Mouse (Mus musculus) embryonic facial prominence, embryonic 10.5 days (tissue): ENCODE measurements around the gene Lrrc9. TPM values are rescaled to one million over a fixed set of nuclear protein-coding genes. Genes with fewer than 3 reads are reported as not detected.

Experiments used
- DNase-seq: peaks from one replicate; pipeline ENCODE4 v3.0.0-alpha.2; 2017; ENCODE audit warnings: low spot score
- H3K27ac ChIP-seq: fragments of 300-500 bp; sonication (generic); replicated peaks from 2 replicates; pipeline ENCODE4 v1.5.1; 2016; ENCODE audit warnings: mild to moderate bottlenecking
- H3K27me3 ChIP-seq: fragments of 300-500 bp; sonication (generic); replicated peaks from 2 replicates; pipeline ENCODE4 v1.6.1; 2016; ENCODE audit warnings: low read depth, mild to moderate bottlenecking; ENCODE audit not compliant: poor library complexity, severe bottlenecking
- H3K36me3 ChIP-seq: fragments of 300-500 bp; sonication (generic); replicated peaks from 2 replicates; pipeline ENCODE4 v1.6.1; 2016; ENCODE audit warnings: mild to moderate bottlenecking, moderate library complexity
- H3K4me1 ChIP-seq: fragments of 300-500 bp; sonication (generic); 2 replicates; pipeline ENCODE4 v1.6.1; 2016
- H3K4me3 ChIP-seq: fragments of 300-500 bp; sonication (generic); 2 replicates; pipeline ENCODE4 v1.5.1; 2016; ENCODE audit warnings: mild to moderate bottlenecking, moderate library complexity
- H3K9me3 ChIP-seq: fragments of 300-500 bp; sonication (generic); 2 replicates; pipeline ENCODE4 v1.6.1; 2016; ENCODE audit warnings: mild to moderate bottlenecking
- WGBS: fragments of 180-500 bp; shearing (Covaris S2); methylation state at CpG from one replicate; pipeline ENCODE4 v1.1.7; 2016; 5-methylcytosine and 5-hydroxymethylcytosine counted together
- polyA plus RNA-seq: library from polyadenylated mRNA; unstranded; fragments of >200 nt; fragmentation: Nextera tagmentation; extraction: Ambion mirVana; gene quantifications from 2 replicates; pipeline ENCODE4 v1.2.1, GENCODE M21; 2016

Lrrc9 gene
- polyA plus RNA-seq, 1 experiment from 2014 or later: 1.3 TPM

- 69% methylated on average over 10 of the region's 10 CpGs for WGBS
- no peak overlapping the region for H3K27ac ChIP-seq
- no peak for DNase-seq
Measured at GRCm38 (mm10) chr12:72437676-72438341, 3.9 kb upstream of the Lrrc9 start.

DNA sequence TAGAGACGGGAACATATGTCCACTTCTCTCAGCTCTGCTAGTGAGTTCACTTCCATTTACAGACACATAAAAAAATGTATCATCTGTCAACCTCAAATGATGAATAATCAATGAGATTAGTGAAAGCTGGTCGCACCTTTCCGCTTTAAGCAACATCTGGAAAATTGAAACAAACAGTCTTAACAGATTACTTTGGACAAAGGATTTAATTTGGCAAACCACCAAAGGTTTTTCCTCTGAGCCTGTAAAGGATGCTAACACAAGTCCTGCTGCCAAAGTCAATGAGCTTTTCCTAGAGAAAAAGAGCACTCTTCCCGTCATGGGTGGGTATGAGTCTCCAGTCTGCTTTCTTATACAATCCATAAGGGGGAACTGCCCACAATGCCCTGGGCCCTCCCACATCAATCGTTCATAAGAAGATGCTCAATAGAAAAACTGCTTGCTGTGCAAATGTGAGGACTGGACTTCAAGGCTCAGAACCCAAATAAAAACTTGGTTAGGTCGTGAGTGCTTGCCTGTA, 2.6 kb upstream of the Lrrc9 start:
- Histone ChIP-seq H3K4me1 (peaks cover 19% of the 10 kb centered on the region), H3K4me3 (no peak overlapping the region), H3K9me3 (no peaks in the 10 kb centered on the region), H3K27me3 (no peaks in the 10 kb centered on the region), H3K27ac (no peak overlapping the region), H3K36me3 (no peaks in the 10 kb centered on the region)
- 84% methylated on average over 6 of the region's 6 CpGs for WGBS
- no peak for DNase-seq

More at GRCm38 (mm10) chr12:72437676-72438341, 3.9 kb upstream of the Lrrc9 start:
- H3K9me3 ChIP-seq: no peaks in the 10 kb centered on the region
- no peaks in the 10 kb centered on the region for H3K36me3 ChIP-seq
- no peaks in the 10 kb centered on the region for H3K27me3 ChIP-seq
- H3K4me3 ChIP-seq: no peak overlapping the region
- peaks cover 19% of the 10 kb centered on the region for H3K4me1 ChIP-seq

DNA sequence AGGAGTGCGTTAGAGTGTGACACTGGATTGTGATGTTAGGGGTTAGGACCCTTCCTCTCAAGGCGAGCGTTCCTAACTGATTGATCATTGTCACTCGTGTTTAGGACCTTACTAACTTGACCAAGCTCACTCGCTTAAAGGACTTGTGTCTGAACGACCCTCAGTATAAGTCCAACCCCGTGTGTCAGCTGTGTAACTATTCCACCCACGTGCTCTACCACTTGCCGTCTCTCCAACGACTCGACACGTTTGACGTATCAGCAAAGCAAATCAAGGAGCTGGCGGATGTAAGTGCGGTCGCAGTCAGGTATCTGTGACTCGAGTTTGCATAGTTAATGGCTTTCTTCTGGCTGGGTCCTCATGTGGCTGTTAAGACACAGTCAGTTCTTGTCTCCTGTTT, 12.3 kb downstream of the Lrrc9 start:
- no peak for DNase-seq
- no peak overlapping the region for H3K27ac ChIP-seq
- WGBS: 84% methylated on average over 17 of the region's 17 CpGs
- no peaks in the 10 kb centered on the region for H3K27me3 ChIP-seq
- no peaks in the 10 kb centered on the region for H3K9me3 ChIP-seq
- no peaks in the 10 kb centered on the region for H3K36me3 ChIP-seq
- H3K4me3 ChIP-seq: no peak overlapping the region
- H3K4me1 ChIP-seq: no peaks in the 10 kb centered on the region

DNA sequence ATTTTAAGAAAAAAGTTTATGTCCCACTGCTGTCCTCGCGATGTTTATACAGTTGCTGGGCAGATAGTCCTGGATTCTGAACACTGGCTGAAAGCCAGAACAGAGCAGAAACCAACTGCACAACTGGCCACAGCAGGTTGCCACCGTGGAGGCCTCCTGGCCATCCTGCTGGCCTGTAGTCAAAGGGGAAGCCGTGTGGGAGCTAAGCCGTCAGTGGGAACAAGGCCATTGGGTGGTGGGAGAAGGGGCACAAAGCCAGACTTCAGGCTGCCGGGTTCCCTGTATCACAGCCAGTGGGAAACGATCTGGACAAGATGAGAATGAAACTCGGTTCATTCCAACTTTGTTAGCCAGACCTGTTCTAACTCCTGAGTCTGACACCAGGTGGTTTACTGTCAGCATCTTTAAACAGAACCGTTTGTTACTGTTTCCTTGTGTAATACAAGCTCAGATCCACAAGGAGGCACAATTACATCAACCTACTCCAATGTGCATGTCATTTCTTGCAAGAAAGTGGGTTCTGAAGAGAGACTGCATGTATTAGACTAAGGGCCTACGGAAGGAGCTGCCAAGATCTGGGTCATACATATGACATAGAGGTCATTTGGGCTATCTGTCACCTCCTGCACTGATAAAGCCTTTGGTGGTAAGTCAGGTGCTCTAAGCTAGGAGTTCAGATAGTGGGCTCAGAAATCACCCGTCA, 19.7 kb downstream of the Lrrc9 start:
- no peak overlapping the region for H3K27ac ChIP-seq
- no peaks in the 10 kb centered on the region for H3K9me3 ChIP-seq
- no peaks in the 10 kb centered on the region for H3K36me3 ChIP-seq
- WGBS: 58% methylated on average over 11 of the region's 11 CpGs
- 0 out of 2 replicates have a peak, but pooled peaks cover 3% of the 10 kb centered on the region for H3K27me3 ChIP-seq
- no peak for DNase-seq
- H3K4me1 ChIP-seq: 0 out of 2 replicates have a peak, but pooled peaks cover 2% of the 10 kb centered on the region
- no peak overlapping the region for H3K4me3 ChIP-seq

GRCm38 (mm10) chr12:72461894-72462530, 20.3 kb downstream of the Lrrc9 start:
- Histone ChIP-seq H3K4me3 (no peak overlapping the region), H3K36me3 (no peaks in the 10 kb centered on the region), H3K9me3 (no peaks in the 10 kb centered on the region), H3K4me1 (0 out of 2 replicates have a peak, but pooled peaks cover 2% of the 10 kb centered on the region), H3K27ac (no peak overlapping the region), H3K27me3 (0 out of 2 replicates have a peak, but pooled peaks cover 3% of the 10 kb centered on the region)
- 47% methylated on average over 5 of the region's 5 CpGs for WGBS
- DNase-seq: peak; percentile 70

GRCm38 (mm10) chr12:72465826-72466501, 24.3 kb downstream of the Lrrc9 start:
- no peaks in the 10 kb centered on the region for H3K36me3 ChIP-seq
- no peaks in the 10 kb centered on the region for H3K9me3 ChIP-seq
- no peak for DNase-seq
- WGBS: 83% methylated on average over 5 of the region's 5 CpGs
- 0 out of 2 replicates have a peak, but pooled peaks cover 3% of the 10 kb centered on the region for H3K27me3 ChIP-seq
- H3K27ac ChIP-seq: no peak overlapping the region
- no peak overlapping the region for H3K4me3 ChIP-seq
- 0 out of 2 replicates have a peak, but pooled peaks cover 2% of the 10 kb centered on the region for H3K4me1 ChIP-seq

GRCm38 (mm10) chr12:72467269-72467668, 25.6 kb downstream of the Lrrc9 start:
- 0 out of 2 replicates have a peak, but pooled peaks cover 3% of the 10 kb centered on the region for H3K27me3 ChIP-seq
- H3K4me3 ChIP-seq: no peak overlapping the region
- 91% methylated on average over 1 of the region's 1 CpGs for WGBS
- no peak for DNase-seq
- H3K27ac ChIP-seq: no peak overlapping the region
- H3K36me3 ChIP-seq: no peaks in the 10 kb centered on the region
- no peaks in the 10 kb centered on the region for H3K4me1 ChIP-seq
- no peaks in the 10 kb centered on the region for H3K9me3 ChIP-seq

- H3K4me1 ChIP-seq: no peaks in the 10 kb centered on the region
- WGBS: 94% methylated on average over 4 of the region's 4 CpGs
- DNase-seq: no peak
- H3K27ac ChIP-seq: no peak overlapping the region
- 0 out of 2 replicates have a peak, but pooled peaks cover 3% of the 10 kb centered on the region for H3K27me3 ChIP-seq
- H3K9me3 ChIP-seq: no peaks in the 10 kb centered on the region
- H3K4me3 ChIP-seq: no peak overlapping the region
- no peaks in the 10 kb centered on the region for H3K36me3 ChIP-seq
Measured at GRCm38 (mm10) chr12:72467789-72468188, 26.1 kb downstream of the Lrrc9 start.

GRCm38 (mm10) chr12:72476773-72477450, 35.2 kb downstream of the Lrrc9 start:
- Histone ChIP-seq H3K9me3 (no peaks in the 10 kb centered on the region), H3K27ac (no peak overlapping the region), H3K4me1 (no peaks in the 10 kb centered on the region), H3K27me3 (no peaks in the 10 kb centered on the region), H3K4me3 (no peak overlapping the region), H3K36me3 (no peaks in the 10 kb centered on the region)
- 84% methylated on average over 2 of the region's 2 CpGs for WGBS
- DNase-seq: no peak

- Histone ChIP-seq H3K4me1 (no peaks in the 10 kb centered on the region), H3K27me3 (no peaks in the 10 kb centered on the region), H3K4me3 (no peak overlapping the region), H3K27ac (no peak overlapping the region), H3K9me3 (no peaks in the 10 kb centered on the region), H3K36me3 (no peaks in the 10 kb centered on the region)
- DNase-seq: no peak
Measured at GRCm38 (mm10) chr12:72482226-72482625, 40.6 kb downstream of the Lrrc9 start.

- no peaks in the 10 kb centered on the region for H3K4me1 ChIP-seq
- H3K4me3 ChIP-seq: no peak overlapping the region
- H3K27ac ChIP-seq: no peak overlapping the region
- no peaks in the 10 kb centered on the region for H3K27me3 ChIP-seq
- H3K9me3 ChIP-seq: no peaks in the 10 kb centered on the region
- no peak for DNase-seq
- H3K36me3 ChIP-seq: no peaks in the 10 kb centered on the region
Measured at GRCm38 (mm10) chr12:72484872-72485271, 43.2 kb downstream of the Lrrc9 start.

- Histone ChIP-seq H3K27ac (no peak overlapping the region), H3K9me3 (no peaks in the 10 kb centered on the region), H3K4me1 (no peaks in the 10 kb centered on the region), H3K36me3 (no peaks in the 10 kb centered on the region), H3K27me3 (no peaks in the 10 kb centered on the region), H3K4me3 (no peak overlapping the region)
- WGBS: 82% methylated on average over 3 of the region's 3 CpGs
- DNase-seq: no peak
Measured at GRCm38 (mm10) chr12:72487498-72487897, 45.8 kb downstream of the Lrrc9 start.
